Mouse (Mus musculus) urinary bladder, adult 2 months (tissue): ENCODE measurements around the gene Gmpr2. TPM values are rescaled to one million over a fixed set of nuclear protein-coding genes. Genes with fewer than 3 reads are reported as not detected.

Source experiments
- DNase-seq: peaks from one replicate; pipeline ENCODE4 v3.0.0; 2022; ENCODE audit warnings: low spot score
- polyA plus RNA-seq: library from polyadenylated mRNA; depleted of rRNA; stranded (reverse); fragments of >200 nt; gene quantifications from 2 replicates; pipeline ENCODE4 v1.2.3, GENCODE M21; 2012; rRNA removed

The Gmpr2 gene
- polyA plus RNA-seq, 1 experiment, result 32.9 TPM

- DNase-seq, result no peak
Measured at GRCm38 (mm10) chr14:55724411-55724871, 52.7 kb downstream of the Gmpr2 start.

- DNase-seq, result no peak
Measured at GRCm38 (mm10) chr14:55726261-55726660, 54.5 kb downstream of the Gmpr2 start.

GRCm38 (mm10) chr14:55727889-55728685, 56.3 kb downstream of the Gmpr2 start:
- no peak for DNase-seq

Other genes starting within 250 kb of the Gmpr2 start
- 38.9 and 44.7 TPM in 2 replicates for gene Dhrs4, start 193.2 kb upstream of the Gmpr2 start, polyA plus RNA-seq
- 2.5 and 2.6 TPM in 2 replicates for gene Carmil3, start 181.3 kb upstream of the Gmpr2 start, polyA plus RNA-seq
- gene Cpne6, start 161.5 kb upstream of the Gmpr2 start, polyA plus RNA-seq, result 2.5 and 3.0 TPM in 2 replicates
- not detected in 2 replicates for gene Nrl, start 147.0 kb upstream of the Gmpr2 start, polyA plus RNA-seq
- 44.7 and 52.2 TPM in 2 replicates for gene Pck2, start 131.7 kb upstream of the Gmpr2 start, polyA plus RNA-seq
- 87.0 and 88.2 TPM in 2 replicates for gene Dcaf11, start 111.9 kb upstream of the Gmpr2 start, polyA plus RNA-seq
- 0.55 and 1.1 TPM in 2 replicates for gene A730061H03Rik, start 111.5 kb upstream of the Gmpr2 start, polyA plus RNA-seq
- 0.25 TPM in 1 of 2 replicates, not detected in the other for gene Fitm1, start 96.3 kb upstream of the Gmpr2 start, polyA plus RNA-seq
- gene Psme1, start 93.8 kb upstream of the Gmpr2 start, polyA plus RNA-seq, result 136 and 167 TPM in 2 replicates
- gene Emc9, start 86.6 kb upstream of the Gmpr2 start, polyA plus RNA-seq, result 19.3 and 21.2 TPM in 2 replicates
- 134 and 144 TPM in 2 replicates for gene Psme2, start 80.8 kb upstream of the Gmpr2 start, polyA plus RNA-seq
- gene Rnf31, start 80.2 kb upstream of the Gmpr2 start, polyA plus RNA-seq, result 15.7 and 20.4 TPM in 2 replicates
- gene Irf9, start 68.4 kb upstream of the Gmpr2 start, polyA plus RNA-seq, result 29.5 and 35.1 TPM in 2 replicates
- 2.8 and 3.3 TPM in 2 replicates for gene Rec8, start 53.9 kb upstream of the Gmpr2 start, polyA plus RNA-seq
- gene Ipo4, start 36.0 kb upstream of the Gmpr2 start, polyA plus RNA-seq, result 79.9 and 83.8 TPM in 2 replicates
- 0.89 and 1.7 TPM in 2 replicates for gene Gm49378, start 34.0 kb upstream of the Gmpr2 start, polyA plus RNA-seq
- gene Tm9sf1, start 28.1 kb upstream of the Gmpr2 start, polyA plus RNA-seq, result 46.6 and 47.0 TPM in 2 replicates
- gene Tssk4, start 21.8 kb upstream of the Gmpr2 start, polyA plus RNA-seq, result 1.1 and 1.4 TPM in 2 replicates
- gene Mdp1, start 11.4 kb upstream of the Gmpr2 start, polyA plus RNA-seq, result 37.0 and 42.4 TPM in 2 replicates
- 250 and 278 TPM in 2 replicates for gene Nedd8, start 183 bp downstream of the Gmpr2 start, polyA plus RNA-seq
- 19.2 and 22.9 TPM in 2 replicates for gene Tinf2, start 9.9 kb downstream of the Gmpr2 start, polyA plus RNA-seq
- 1.1 and 1.4 TPM in 2 replicates for gene Tgm1, start 42.0 kb downstream of the Gmpr2 start, polyA plus RNA-seq
- gene Rabggta, start 50.3 kb downstream of the Gmpr2 start, polyA plus RNA-seq, result 25.9 and 34.6 TPM in 2 replicates
- 75.5 and 83.1 TPM in 2 replicates for gene Dhrs1, start 73.7 kb downstream of the Gmpr2 start, polyA plus RNA-seq
- gene Nop9, start 73.8 kb downstream of the Gmpr2 start, polyA plus RNA-seq, result 13.8 TPM in 2 replicates
- 0.18 and 0.25 TPM in 2 replicates for gene Cideb, start 86.5 kb downstream of the Gmpr2 start, polyA plus RNA-seq
- 0.06 TPM in 2 replicates for gene Ltb4r2, start 89.5 kb downstream of the Gmpr2 start, polyA plus RNA-seq
- gene Ltb4r1, start 94.0 kb downstream of the Gmpr2 start, polyA plus RNA-seq, result 1.6 and 1.7 TPM in 2 replicates
- 7.2 and 9.4 TPM in 2 replicates for gene Adcy4, start 112.2 kb downstream of the Gmpr2 start, polyA plus RNA-seq
- gene Ripk3, start 116.9 kb downstream of the Gmpr2 start, polyA plus RNA-seq, result 7.0 and 8.9 TPM in 2 replicates
- 37.9 and 44.3 TPM in 2 replicates for gene Nfatc4, start 151.2 kb downstream of the Gmpr2 start, polyA plus RNA-seq
- 6.2 and 11.2 TPM in 2 replicates for gene Nynrin, start 182.1 kb downstream of the Gmpr2 start, polyA plus RNA-seq
- 0.22 and 0.45 TPM in 2 replicates for gene Cbln3, start 212.5 kb downstream of the Gmpr2 start, polyA plus RNA-seq
- gene Khnyn, start 213.0 kb downstream of the Gmpr2 start, polyA plus RNA-seq, result 26.2 and 26.8 TPM in 2 replicates
- gene Sdr39u1, start 228.4 kb downstream of the Gmpr2 start, polyA plus RNA-seq, result 54.6 and 63.6 TPM in 2 replicates